Mouse (Mus musculus): ENCODE measurements at regions not wholly inside any gene's neighbourhood (a gene's known extent, or its start where the extent isn't known, plus 50 kb on each side); places are given as distances from the start of the nearest gene placed in this dataset.

GRCm38 (mm10) chr3:53393945-53394344 lies 69.2 kb downstream of the Nhlrc3 start:
- DNase-seq = no peak
- intact Hi-C loops (cut with DNase I) = no loop called here

DNA sequence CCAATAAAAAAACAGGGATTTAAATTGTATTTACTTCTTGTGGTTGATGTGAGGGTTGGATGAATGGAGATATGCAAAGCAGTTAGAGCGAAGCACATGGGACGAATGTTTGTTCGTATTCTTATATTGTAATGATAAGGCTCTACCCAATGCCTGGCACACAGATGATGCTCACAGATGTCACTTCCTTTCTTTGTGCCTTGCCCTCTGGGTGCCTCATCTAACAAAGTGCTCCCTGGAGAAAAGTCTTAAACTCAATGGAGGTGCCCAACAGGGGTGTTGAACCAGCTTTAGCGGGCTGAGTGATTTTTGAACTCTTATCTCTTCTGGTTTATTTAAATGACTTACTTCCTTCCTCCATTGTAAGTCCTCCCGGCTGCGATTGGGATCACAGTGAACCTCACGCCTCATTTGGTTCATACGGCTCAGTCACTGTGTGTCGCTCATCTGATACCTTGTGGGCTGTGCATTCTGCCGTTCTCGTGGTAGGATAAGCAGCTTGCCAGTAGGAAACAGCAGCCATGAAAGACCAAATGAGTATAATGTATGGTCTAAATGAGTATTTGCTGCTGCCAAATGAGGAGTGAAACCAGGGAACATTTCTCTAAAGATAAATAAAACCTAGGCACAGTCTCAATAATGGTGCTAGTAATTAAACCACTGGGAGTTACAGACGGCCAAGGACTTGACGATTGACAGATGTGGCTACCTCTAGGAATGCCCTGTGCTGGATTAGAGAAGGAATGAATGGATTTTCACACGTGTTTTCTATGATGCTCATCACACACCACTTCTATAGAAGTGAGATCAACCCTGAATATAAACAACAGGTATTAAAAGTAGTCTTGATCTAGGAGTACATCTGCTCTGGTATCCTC lies 81.2 kb downstream of the Nhlrc3 start:
- Histone ChIP-seq H3K79me2 (replicated peaks; ENCODE audit: control insufficient read depth, insufficient read depth, low read length) (no peaks in the 10 kb centered on the region), H3K9ac (ENCODE audit: low read depth, low read length) (no peak overlapping the region), H3K36me3 (ENCODE audit: control insufficient read depth, insufficient read depth, low read length) (no peaks in the 10 kb centered on the region), H3K4me3 (no peak overlapping the region), H3K27me3 (ENCODE audit: control insufficient read depth, insufficient read depth, low read length) (no peaks in the 10 kb centered on the region), H3K4me1 (ENCODE audit: control insufficient read depth, insufficient read depth, low read length) (no peaks in the 10 kb centered on the region), H3K27ac (no peak overlapping the region)
- TF ChIP-seq POLR2A (IDR thresholded peaks at IDR 0.05; ENCODE audit: insufficient read depth, low read depth, low read length) (no peak), EP300 (IDR thresholded peaks at IDR 0.05; ENCODE audit: insufficient read depth, low read depth, low read length) (no peak), CTCF (IDR thresholded peaks at IDR 0.05) (no peak)
- intact Hi-C loops (cut with DNase I) = no loop called here
- WGBS = 49% methylated on average over 14 of the region's 14 CpGs
- DNase-seq = no peak

More at GRCm38 (mm10) chr3:53393945-53394344, 69.2 kb downstream of the Nhlrc3 start:
- Histone ChIP-seq H3K9ac (ENCODE audit: low read depth, low read length) (no peak overlapping the region), H3K79me2 (replicated peaks; ENCODE audit: control insufficient read depth, insufficient read depth, low read length) (no peaks in the 10 kb centered on the region), H3K4me1 (ENCODE audit: control insufficient read depth, insufficient read depth, low read length) (peaks cover 2% of the 10 kb centered on the region; the same call in 1 of the 2 replicates), H3K27me3 (ENCODE audit: control insufficient read depth, insufficient read depth, low read length) (no peaks in the 10 kb centered on the region), H3K27ac (no peak overlapping the region), H3K4me3 (no peak overlapping the region), H3K36me3 (ENCODE audit: control insufficient read depth, insufficient read depth, low read length) (no peaks in the 10 kb centered on the region)
- TF ChIP-seq POLR2A (IDR thresholded peaks at IDR 0.05; ENCODE audit: insufficient read depth, low read depth, low read length) (no peak), EP300 (IDR thresholded peaks at IDR 0.05; ENCODE audit: insufficient read depth, low read depth, low read length) (no peak), CTCF (IDR thresholded peaks at IDR 0.05) (no peak)
- 56% methylated on average over 7 of the region's 7 CpGs for WGBS

DNA sequence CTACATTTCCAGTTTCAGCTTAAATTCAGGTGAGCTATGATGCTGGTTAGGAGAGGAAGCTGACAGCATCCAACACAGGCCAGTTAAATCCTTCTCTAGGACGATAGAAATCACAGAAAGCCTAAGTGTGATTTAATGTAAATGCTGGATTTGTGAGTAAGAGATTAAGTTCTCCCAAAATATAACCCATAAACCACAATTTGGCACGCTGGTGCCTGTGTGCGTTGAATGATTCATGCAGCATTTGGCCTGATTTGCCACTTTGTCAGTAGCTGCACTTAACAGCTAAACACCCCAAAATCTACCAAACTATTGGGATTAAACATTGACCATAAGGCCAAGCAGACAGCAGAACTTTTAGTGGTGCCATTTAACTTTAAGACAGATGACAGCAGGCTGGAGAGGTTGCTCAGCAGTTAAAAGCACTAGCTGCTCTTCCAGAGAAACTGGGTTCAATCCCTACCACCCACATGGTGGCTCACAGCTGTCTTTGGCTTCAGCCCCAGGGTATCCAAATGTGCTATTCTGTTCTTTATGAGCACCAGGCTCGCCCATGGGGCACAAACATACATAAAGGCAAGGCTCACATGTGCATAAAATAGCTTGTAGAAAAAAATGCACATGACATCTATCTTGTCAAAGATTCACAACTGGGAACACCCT lies 83.5 kb downstream of the Nhlrc3 start:
- Histone ChIP-seq H3K36me3 (ENCODE audit: control insufficient read depth, insufficient read depth, low read length) (no peaks in the 10 kb centered on the region), H3K79me2 (replicated peaks; ENCODE audit: control insufficient read depth, insufficient read depth, low read length) (no peaks in the 10 kb centered on the region), H3K9ac (ENCODE audit: low read depth, low read length) (no peak overlapping the region), H3K4me1 (ENCODE audit: control insufficient read depth, insufficient read depth, low read length) (no peaks in the 10 kb centered on the region), H3K27me3 (ENCODE audit: control insufficient read depth, insufficient read depth, low read length) (no peaks in the 10 kb centered on the region), H3K27ac (no peak overlapping the region), H3K4me3 (no peak overlapping the region)
- intact Hi-C loops (cut with DNase I) = no loop called here
- TF ChIP-seq EP300 (IDR thresholded peaks at IDR 0.05; ENCODE audit: insufficient read depth, low read depth, low read length) (no peak), CTCF (IDR thresholded peaks at IDR 0.05) (no peak), POLR2A (IDR thresholded peaks at IDR 0.05; ENCODE audit: insufficient read depth, low read depth, low read length) (no peak)
- no peak for DNase-seq
- WGBS = 74% methylated on average over 4 of the region's 4 CpGs

GRCm38 (mm10) chr3:53376864-53377447 lies 86.2 kb downstream of the Nhlrc3 start:
- intact Hi-C loops (cut with DNase I) = no loop called here
- Histone ChIP-seq H3K9ac (ENCODE audit: low read depth, low read length) (no peak overlapping the region), H3K79me2 (replicated peaks; ENCODE audit: control insufficient read depth, insufficient read depth, low read length) (no peaks in the 10 kb centered on the region), H3K27ac (no peak overlapping the region), H3K4me1 (ENCODE audit: control insufficient read depth, insufficient read depth, low read length) (no peaks in the 10 kb centered on the region), H3K27me3 (ENCODE audit: control insufficient read depth, insufficient read depth, low read length) (no peaks in the 10 kb centered on the region), H3K4me3 (no peak overlapping the region), H3K36me3 (ENCODE audit: control insufficient read depth, insufficient read depth, low read length) (no peaks in the 10 kb centered on the region)
- no peak for DNase-seq
- TF ChIP-seq POLR2A (IDR thresholded peaks at IDR 0.05; ENCODE audit: insufficient read depth, low read depth, low read length) (no peak), CTCF (IDR thresholded peaks at IDR 0.05) (no peak), EP300 (IDR thresholded peaks at IDR 0.05; ENCODE audit: insufficient read depth, low read depth, low read length) (no peak)
- WGBS = 69% methylated on average over 3 of the region's 3 CpGs

DNA sequence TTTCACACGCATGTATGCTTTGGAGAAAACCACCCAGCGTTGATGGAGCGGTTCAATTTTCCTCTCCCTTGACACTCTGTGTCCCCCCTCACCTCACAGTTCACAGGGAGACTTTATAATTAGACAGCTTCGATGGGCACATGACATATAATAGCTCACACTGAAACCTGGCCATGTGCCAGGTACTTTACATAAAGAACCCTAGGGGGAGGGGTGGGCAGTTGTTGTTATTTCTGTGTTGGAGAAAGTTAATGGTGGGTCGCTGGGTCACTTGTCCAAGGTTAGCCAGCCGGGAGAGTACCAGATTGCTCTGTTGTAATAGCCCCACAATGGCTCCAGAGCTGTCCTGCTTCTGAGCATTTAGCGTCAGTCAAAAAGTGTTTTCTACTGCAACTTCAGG lies 90.2 kb downstream of the Nhlrc3 start:
- TF ChIP-seq POLR2A (IDR thresholded peaks at IDR 0.05; ENCODE audit: insufficient read depth, low read depth, low read length) (no peak), EP300 (IDR thresholded peaks at IDR 0.05; ENCODE audit: insufficient read depth, low read depth, low read length) (no peak), CTCF (IDR thresholded peaks at IDR 0.05) (no peak)
- no peak overlapping the region for H3K27ac ChIP-seq

More for the DNA sequence above, 90.2 kb downstream of the Nhlrc3 start:
- H3K4me1 ChIP-seq (ENCODE audit: control insufficient read depth, insufficient read depth, low read length) = no peaks in the 10 kb centered on the region
- no peak overlapping the region for H3K9ac ChIP-seq (ENCODE audit: low read depth, low read length)
- H3K27me3 ChIP-seq (ENCODE audit: control insufficient read depth, insufficient read depth, low read length) = no peaks in the 10 kb centered on the region
- intact Hi-C loops (cut with DNase I) = no loop called here
- no peak overlapping the region for H3K4me3 ChIP-seq
- 53% methylated on average over 7 of the region's 7 CpGs for WGBS
- no peaks in the 10 kb centered on the region for H3K79me2 ChIP-seq (replicated peaks; ENCODE audit: control insufficient read depth, insufficient read depth, low read length)
- no peaks in the 10 kb centered on the region for H3K36me3 ChIP-seq (ENCODE audit: control insufficient read depth, insufficient read depth, low read length)
- DNase-seq = no peak
